Mouse (Mus musculus) heart, embryonic 15.5 days (tissue): ENCODE data around the gene Phactr4. TPM values are rescaled to one million over a fixed set of nuclear protein-coding genes. Genes with fewer than 3 reads are reported as not detected.
A peak's percentile ranks its signal among the peaks of the same experiment; 100 is the strongest.
"Not testable (repeated sequence)": the region's sequence is repeated elsewhere in the genome, so short reads cannot be mapped to it uniquely, and the experiment has no call there.

ENCODE experiments used
- ATAC-seq: fragments of 200-750 bp; cut with Nextera tagmentation; replicated peaks from 2 replicates; pipeline ENCODE4 v1.8.0; 2017; ENCODE audit warnings: low read depth, moderate TSS enrichment; ENCODE audit not compliant: insufficient number of reproducible peaks, insufficient read depth, low FRiP score
- H3K27ac ChIP-seq: fragments of 300-500 bp; sonication (generic); 2 replicates; pipeline ENCODE4 v1.5.1; 2015; ENCODE audit warnings: mild to moderate bottlenecking, inconsistent platforms
- H3K27me3 ChIP-seq: fragments of 300-500 bp; sonication (generic); 2 replicates; pipeline ENCODE4 v1.6.1; 2015; ENCODE audit warnings: inconsistent platforms
- H3K36me3 ChIP-seq: fragments of 300-500 bp; sonication (generic); 2 replicates; pipeline ENCODE4 v1.6.1; 2015; ENCODE audit warnings: mild to moderate bottlenecking, inconsistent platforms
- H3K4me1 ChIP-seq: fragments of 300-500 bp; sonication (generic); replicated peaks from 2 replicates; pipeline ENCODE4 v1.6.1; 2015; ENCODE audit warnings: inconsistent platforms
- H3K4me2 ChIP-seq: fragments of 300-500 bp; sonication (generic); 2 replicates; pipeline ENCODE4 v1.6.1; 2015; ENCODE audit warnings: inconsistent platforms, mild to moderate bottlenecking, moderate library complexity
- H3K4me3 ChIP-seq: fragments of 300-500 bp; sonication (generic); 2 replicates; pipeline ENCODE4 v1.5.1; 2015; ENCODE audit warnings: mild to moderate bottlenecking, inconsistent platforms
- H3K9ac ChIP-seq: fragments of 300-500 bp; sonication (generic); 2 replicates; pipeline ENCODE4 v1.6.1; 2015; ENCODE audit warnings: mild to moderate bottlenecking, inconsistent platforms
- H3K9me3 ChIP-seq: fragments of 300-500 bp; sonication (generic); replicated peaks from 2 replicates; pipeline ENCODE4 v1.6.1; 2016; ENCODE audit warnings: inconsistent platforms
- WGBS: fragments of 180-500 bp; shearing (Covaris S2); methylation state at CpG from one replicate; pipeline ENCODE4 v1.1.7; 2015; ENCODE audit warnings: mixed read lengths; 5-methylcytosine and 5-hydroxymethylcytosine counted together
- polyA plus RNA-seq: library from polyadenylated mRNA; unstranded; fragments of >200 nt; fragmentation: Nextera tagmentation; extraction: Ambion mirVana; gene quantifications from 2 replicates; pipeline ENCODE4 v1.2.1, GENCODE M21; 2015

The Phactr4 gene
- polyA plus RNA-seq, 1 experiment from 2014 or later, result 14.8 TPM

DNA sequence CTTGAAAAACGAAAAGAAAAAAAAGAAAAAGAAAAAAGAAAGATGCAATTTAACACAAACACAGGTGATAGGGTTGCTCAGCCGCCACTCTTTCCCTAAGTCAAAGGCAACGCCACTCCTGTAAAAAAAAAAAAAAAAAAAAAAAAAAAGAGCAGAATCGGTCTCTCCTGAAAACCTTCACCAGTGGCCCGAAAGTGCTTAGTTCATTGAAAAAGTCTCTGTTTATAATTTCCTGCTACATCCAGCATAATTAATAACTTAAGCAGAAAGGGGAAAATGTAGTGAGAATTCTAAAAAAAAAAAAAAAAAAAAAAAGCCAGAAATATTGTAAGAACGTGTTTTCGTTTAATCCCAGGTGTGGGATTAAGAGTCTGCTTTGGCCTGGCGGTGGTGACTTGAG lies 22.2 kb upstream of the Phactr4 start:
- no peaks in the 10 kb centered on the region for H3K27me3 ChIP-seq
- WGBS, result 82% methylated on average over 8 of the region's 8 CpGs
- no peaks in the 10 kb centered on the region for H3K4me1 ChIP-seq

DNA sequence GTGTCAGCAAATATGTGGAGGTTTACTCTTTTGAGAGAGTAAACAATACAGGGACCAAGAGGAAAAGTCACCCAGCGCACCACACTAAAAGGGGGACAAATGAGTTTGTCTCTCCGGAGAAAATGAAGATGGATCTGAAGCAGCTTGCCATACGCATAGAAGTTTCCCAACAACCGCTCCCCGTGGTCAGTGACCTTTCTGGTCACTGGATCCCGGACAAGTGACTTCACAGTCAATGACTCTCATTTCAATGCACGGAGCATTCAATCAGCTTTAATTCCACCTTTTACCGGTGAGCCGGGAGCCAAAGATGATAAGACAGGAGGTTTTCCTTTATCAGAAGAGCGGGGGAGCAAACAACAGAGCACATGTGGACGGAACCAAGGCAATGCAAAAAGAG lies 15.6 kb upstream of the Phactr4 start:
- WGBS, result 43% methylated on average over 11 of the region's 11 CpGs
- Histone ChIP-seq H3K9me3 (no peaks in the 10 kb centered on the region), H3K27ac (no peak overlapping the region), H3K4me2 (no peak overlapping the region), H3K4me3 (no peak overlapping the region), H3K27me3 (no peaks in the 10 kb centered on the region), H3K9ac (no peak overlapping the region), H3K36me3 (no peaks in the 10 kb centered on the region), H3K4me1 (no peaks in the 10 kb centered on the region)
- ATAC-seq, result no peak

More for the DNA sequence above, 22.2 kb upstream of the Phactr4 start:
- H3K9ac ChIP-seq, result no peak overlapping the region
- no peak overlapping the region for H3K4me2 ChIP-seq
- H3K36me3 ChIP-seq, result no peaks in the 10 kb centered on the region
- no peak overlapping the region for H3K4me3 ChIP-seq
- ATAC-seq, result no peak
- H3K9me3 ChIP-seq, result no peaks in the 10 kb centered on the region
- no peak overlapping the region for H3K27ac ChIP-seq

DNA sequence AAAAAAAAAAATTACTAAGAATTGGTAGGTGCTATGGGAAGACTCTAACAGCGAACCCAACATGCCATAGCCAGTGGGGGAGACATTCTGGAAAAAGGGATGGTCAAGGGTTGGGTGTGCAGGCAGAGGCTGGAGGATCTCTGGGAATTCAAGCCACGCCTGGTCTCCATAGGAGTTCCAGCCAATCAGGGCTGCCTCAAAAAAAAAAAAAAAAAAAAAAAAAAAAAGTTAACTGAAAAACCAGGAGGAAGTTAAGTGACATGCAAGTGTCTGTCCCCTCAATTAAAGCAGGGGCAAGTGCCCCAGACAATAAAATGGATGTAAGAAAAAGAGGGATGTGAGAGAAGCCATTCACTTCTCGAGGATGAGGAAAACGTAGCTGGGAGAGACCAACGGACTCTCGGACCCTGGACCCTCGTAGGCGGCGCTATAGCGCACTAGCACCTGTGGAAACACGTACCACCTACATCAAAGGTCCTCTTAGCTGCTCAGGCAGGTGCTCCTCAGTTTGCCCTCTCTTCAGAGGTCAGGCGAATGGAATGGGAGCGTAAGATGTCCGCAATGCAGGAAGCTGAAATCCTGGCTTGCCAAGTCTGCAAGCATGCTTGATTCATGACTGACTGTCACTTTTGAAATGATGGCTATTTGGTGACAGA lies 10.6 kb upstream of the Phactr4 start:
- no peak overlapping the region for H3K27ac ChIP-seq
- H3K27me3 ChIP-seq, result no peaks in the 10 kb centered on the region
- no peak overlapping the region for H3K9ac ChIP-seq
- 16% methylated on average over 14 of the region's 14 CpGs for WGBS
- H3K36me3 ChIP-seq, result no peaks in the 10 kb centered on the region
- H3K9me3 ChIP-seq, result no peaks in the 10 kb centered on the region
- ATAC-seq, result no peak
- H3K4me1 ChIP-seq, result peaks cover 9% of the 10 kb centered on the region
- peak overlapping the region; percentile 55 for H3K4me2 ChIP-seq
- H3K4me3 ChIP-seq, result peak overlapping the region; percentile 25; the same call in 1 of the 2 replicates

DNA sequence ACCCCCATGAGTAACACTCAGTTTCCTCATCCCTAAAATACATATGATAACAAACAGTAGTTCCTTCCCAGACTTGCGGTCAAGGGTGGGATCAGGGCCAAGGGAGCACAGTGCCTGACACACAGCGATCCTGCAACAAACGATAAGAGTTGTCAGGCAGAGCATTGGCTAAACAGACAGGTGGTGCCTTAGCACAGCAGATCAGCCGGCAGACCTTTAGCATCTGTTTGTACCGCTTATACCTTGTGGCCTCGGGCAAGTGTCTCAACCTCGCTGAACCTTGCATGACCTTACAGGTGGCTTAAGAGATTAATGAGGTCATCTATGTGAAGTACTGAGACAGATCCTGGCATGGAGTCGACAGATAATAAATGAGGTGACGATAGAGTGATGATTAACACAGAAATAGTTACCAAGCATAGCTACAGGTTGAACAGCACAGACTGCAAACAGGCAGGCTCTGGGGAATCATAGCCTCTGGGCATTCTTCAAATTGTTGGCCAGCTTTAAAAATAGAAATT lies 5.8 kb upstream of the Phactr4 start:
- Histone ChIP-seq H3K4me2 (peak overlapping the region; percentile 40), H3K4me1 (peaks cover 13% of the 10 kb centered on the region), H3K9me3 (no peaks in the 10 kb centered on the region), H3K27me3 (no peaks in the 10 kb centered on the region), H3K27ac (peak overlapping the region; percentile 84), H3K9ac (no peak overlapping the region), H3K36me3 (no peaks in the 10 kb centered on the region), H3K4me3 (0 out of 2 replicates have a peak overlapping the region, but pooled peaks have one; percentile 0)
- WGBS, result 15% methylated on average over 9 of the region's 9 CpGs
- peak; percentile 85 for ATAC-seq

DNA sequence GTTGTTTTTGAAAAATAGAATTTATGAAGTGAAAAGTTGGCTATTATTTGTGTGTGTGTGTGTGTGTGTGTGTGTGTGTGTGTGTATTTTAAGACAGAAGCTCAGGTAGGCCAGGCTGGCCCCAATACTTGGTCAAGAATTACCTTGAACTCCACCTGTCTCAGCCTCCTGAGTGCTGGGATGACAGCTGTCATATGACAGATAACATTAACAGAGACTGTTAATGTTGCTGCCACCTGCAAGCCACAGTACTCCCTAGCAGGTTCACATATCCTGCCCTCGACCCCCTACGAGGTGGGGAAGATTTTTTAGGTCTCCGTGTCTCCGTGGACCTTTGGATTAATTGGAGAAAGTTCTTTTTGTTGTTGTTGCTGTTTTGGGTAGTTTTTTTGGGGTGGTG lies 5.2 kb upstream of the Phactr4 start:
- WGBS, result 70% methylated on average over 4 of the region's 4 CpGs
- H3K9me3 ChIP-seq, result no peaks in the 10 kb centered on the region
- H3K27ac ChIP-seq, result peak overlapping the region; percentile 84
- H3K4me3 ChIP-seq, result no peak overlapping the region
- H3K9ac ChIP-seq, result no peak overlapping the region
- no peaks in the 10 kb centered on the region for H3K27me3 ChIP-seq
- peaks cover 15% of the 10 kb centered on the region for H3K4me1 ChIP-seq
- H3K4me2 ChIP-seq, result peak overlapping the region; percentile 40; the same call in 1 of the 2 replicates
- ATAC-seq, result no peak
- H3K36me3 ChIP-seq, result no peaks in the 10 kb centered on the region

DNA sequence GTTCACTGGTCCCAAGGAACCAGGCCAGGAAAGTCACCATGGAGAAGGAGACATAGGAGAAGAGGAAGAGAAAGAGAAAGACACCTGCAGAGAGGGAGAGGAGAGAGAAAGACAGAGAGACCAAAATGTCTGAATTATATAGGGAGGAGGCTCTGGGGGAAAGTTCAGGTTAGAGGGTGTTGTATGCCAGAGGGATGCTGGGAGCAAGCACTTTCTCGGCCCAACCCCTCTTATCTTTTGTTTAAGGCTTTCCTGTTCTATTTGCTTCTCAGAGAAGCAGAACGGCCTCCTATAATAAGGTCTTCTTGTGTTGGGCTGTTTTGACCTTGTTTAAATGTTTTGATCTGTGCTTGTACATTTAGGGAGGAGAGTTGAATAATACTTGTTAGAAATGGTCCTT lies 3.7 kb upstream of the Phactr4 start:
- no peak for ATAC-seq
- Histone ChIP-seq H3K4me3 (no peak overlapping the region), H3K27ac (no peak overlapping the region), H3K36me3 (no peaks in the 10 kb centered on the region), H3K27me3 (no peaks in the 10 kb centered on the region), H3K9me3 (no peaks in the 10 kb centered on the region), H3K4me1 (peaks cover 16% of the 10 kb centered on the region), H3K9ac (no peak overlapping the region), H3K4me2 (no peak overlapping the region)
- 27% methylated on average over 2 of the region's 2 CpGs for WGBS

DNA sequence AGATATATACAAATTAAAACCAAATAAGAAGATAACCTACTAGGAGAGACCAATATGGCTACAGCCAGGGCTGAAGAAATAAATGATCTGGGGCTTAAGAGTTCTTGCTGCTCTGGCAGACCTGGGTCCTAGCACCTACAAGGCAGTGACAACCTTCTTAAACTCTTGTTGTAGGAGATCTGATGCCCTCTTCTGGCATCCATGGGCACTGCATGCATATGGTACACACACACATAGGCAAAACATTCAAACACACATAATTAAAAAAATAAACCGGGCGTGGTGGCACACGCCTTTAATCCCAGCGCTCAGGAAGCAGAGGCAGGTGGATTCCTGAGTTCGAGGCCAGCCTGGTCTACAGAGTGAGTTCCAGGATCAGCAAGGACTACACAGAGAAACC lies 2.5 kb upstream of the Phactr4 start:
- Histone ChIP-seq H3K27me3 (no peaks in the 10 kb centered on the region), H3K27ac (no peak overlapping the region), H3K4me2 (no peak overlapping the region), H3K36me3 (no peaks in the 10 kb centered on the region), H3K4me1 (peaks cover 27% of the 10 kb centered on the region), H3K9me3 (no peaks in the 10 kb centered on the region), H3K9ac (no peak overlapping the region), H3K4me3 (no peak overlapping the region)
- 96% methylated on average over 5 of the region's 5 CpGs for WGBS
- no peak for ATAC-seq

DNA sequence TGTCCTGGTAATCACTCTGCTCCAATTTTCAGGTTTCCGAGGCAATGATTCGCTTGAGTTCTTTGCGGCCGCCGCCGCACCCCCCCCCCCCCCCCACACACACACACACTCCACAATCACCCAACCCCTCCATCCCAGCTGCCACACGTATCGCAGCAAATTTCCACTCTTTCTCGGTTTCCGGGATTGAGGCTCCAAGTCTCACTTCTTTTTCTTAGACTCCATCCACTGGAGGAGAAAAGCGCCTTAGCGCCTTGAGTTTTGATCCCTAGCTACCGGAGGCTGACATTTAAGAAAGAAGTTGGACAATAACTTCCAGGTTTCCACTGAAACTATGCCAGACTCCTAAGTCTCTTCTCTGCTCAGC lies 750 bp downstream of the Phactr4 start:
- no peaks in the 10 kb centered on the region for H3K27me3 ChIP-seq
- WGBS, result 0% methylated on average over 10 of the region's 13 CpGs
- H3K9ac ChIP-seq, result peak overlapping the region; percentile 89

DNA sequence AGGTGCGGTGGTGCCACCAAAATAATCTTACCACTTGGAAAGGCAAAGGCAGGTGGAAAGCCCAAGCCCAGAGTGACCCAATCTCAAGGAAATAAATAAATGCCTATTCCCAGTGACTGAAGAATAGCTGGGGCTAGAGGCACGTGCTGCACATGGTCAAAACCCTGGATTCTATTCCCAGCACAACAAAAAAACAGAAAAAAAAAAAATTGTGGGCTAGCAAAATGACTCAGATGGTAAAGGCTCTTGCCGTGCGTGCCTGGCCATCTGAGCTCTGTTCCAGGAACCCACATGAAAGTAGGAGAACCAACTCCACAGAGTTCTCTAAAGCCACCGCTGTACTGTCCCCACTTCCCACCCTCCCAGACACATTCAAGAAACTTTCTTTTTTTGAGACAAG lies 1.8 kb downstream of the Phactr4 start:
- Histone ChIP-seq H3K27ac (no peak overlapping the region), H3K9ac (0 out of 2 replicates have a peak overlapping the region, but pooled peaks have one; percentile 89)
- WGBS, result 72% methylated on average over 5 of the region's 5 CpGs

More for the DNA sequence above, 750 bp downstream of the Phactr4 start:
- H3K4me3 ChIP-seq, result peak overlapping the region; percentile 83
- no peaks in the 10 kb centered on the region for H3K9me3 ChIP-seq
- H3K4me2 ChIP-seq, result peak overlapping the region; percentile 70
- peaks cover 30% of the 10 kb centered on the region for H3K4me1 ChIP-seq
- H3K27ac ChIP-seq, result peak overlapping the region; percentile 99
- ATAC-seq, result no peak
- no peaks in the 10 kb centered on the region for H3K36me3 ChIP-seq

DNA sequence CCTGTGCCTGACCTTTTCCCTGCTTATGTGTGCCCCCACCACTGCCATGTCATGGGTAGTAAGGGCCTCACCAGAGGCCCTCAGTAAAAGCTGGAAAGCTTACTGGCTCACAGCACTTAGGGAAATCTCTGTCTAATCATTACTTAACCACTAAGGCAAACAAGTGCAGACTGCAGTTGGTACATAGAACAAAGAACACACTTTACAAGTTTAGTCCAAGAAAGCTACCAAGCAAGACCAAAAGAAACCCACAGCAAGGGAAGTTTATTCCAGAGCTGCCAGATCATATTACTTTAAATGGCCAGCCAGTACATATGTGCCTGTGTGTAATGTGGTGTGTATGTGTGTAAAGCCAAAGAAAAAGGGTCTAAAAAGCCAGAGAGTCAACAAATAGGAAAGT lies 6.3 kb downstream of the Phactr4 start:
- ATAC-seq, result no peak

More for the DNA sequence above, 1.8 kb downstream of the Phactr4 start:
- peak overlapping the region; percentile 83 for H3K4me3 ChIP-seq
- H3K27me3 ChIP-seq, result no peaks in the 10 kb centered on the region
- H3K9me3 ChIP-seq, result no peaks in the 10 kb centered on the region
- no peak for ATAC-seq
- no peaks in the 10 kb centered on the region for H3K36me3 ChIP-seq
- H3K4me1 ChIP-seq, result peaks cover 30% of the 10 kb centered on the region
- peak overlapping the region; percentile 70 for H3K4me2 ChIP-seq

DNA sequence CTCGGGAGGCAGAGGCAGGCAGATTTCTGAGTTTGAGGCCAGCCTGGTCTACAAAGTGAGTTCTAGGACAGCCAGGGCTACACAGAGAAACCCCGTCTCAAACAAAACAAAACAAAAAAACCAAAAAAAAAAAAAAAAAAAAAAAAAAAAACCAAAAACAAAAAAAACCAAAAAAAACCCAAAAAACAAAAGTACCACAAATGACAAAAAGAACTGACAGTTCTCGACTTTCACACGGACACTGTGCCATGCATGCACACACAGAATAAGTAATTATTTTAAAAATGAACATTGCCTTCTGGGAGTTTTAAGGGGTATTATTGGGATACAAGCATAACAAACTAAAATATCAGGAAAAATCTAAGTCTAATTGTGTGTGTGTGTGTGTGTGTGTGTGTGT lies 9.0 kb downstream of the Phactr4 start:
- not testable (repeated sequence) for H3K9me3 ChIP-seq, H3K4me2 ChIP-seq, H3K4me3 ChIP-seq, ATAC-seq, H3K36me3 ChIP-seq, H3K27me3 ChIP-seq, H3K27ac ChIP-seq, H3K9ac ChIP-seq
- H3K4me1 ChIP-seq, result peaks cover 13% of the 10 kb centered on the region
- WGBS, result 92% methylated on average over 4 of the region's 4 CpGs

More for the DNA sequence above, 6.3 kb downstream of the Phactr4 start:
- no peak overlapping the region for H3K4me3 ChIP-seq
- H3K27me3 ChIP-seq, result no peaks in the 10 kb centered on the region
- H3K36me3 ChIP-seq, result no peaks in the 10 kb centered on the region
- no peaks in the 10 kb centered on the region for H3K9me3 ChIP-seq
- H3K27ac ChIP-seq, result peak overlapping the region; percentile 5; the same call in 1 of the 2 replicates
- H3K9ac ChIP-seq, result no peak overlapping the region
- peaks cover 30% of the 10 kb centered on the region for H3K4me1 ChIP-seq
- H3K4me2 ChIP-seq, result no peak overlapping the region
